Mouse (Mus musculus) hindbrain, embryonic 14.5 days (tissue): ENCODE data around the gene Abat. TPM values are rescaled to one million over a fixed set of nuclear protein-coding genes. Genes with fewer than 3 reads are reported as not detected.

Source experiments
- ATAC-seq: fragments of 200-750 bp; cut with Nextera tagmentation; 2 replicates; pipeline ENCODE4 v1.8.0; 2017; ENCODE audit warnings: moderate number of reproducible peaks, mild to moderate bottlenecking, moderate TSS enrichment, moderate library complexity; ENCODE audit not compliant: low FRiP score
- DNase-seq: peaks from one replicate; pipeline ENCODE4 v3.0.0-alpha.2; 2015; ENCODE audit warnings: low spot score
- H3K27ac ChIP-seq: fragments of 300-500 bp; sonication (generic); 2 replicates; pipeline ENCODE4 v1.5.1; 2014; ENCODE audit warnings: mild to moderate bottlenecking, moderate library complexity
- H3K27me3 ChIP-seq: fragments of 300-500 bp; sonication (generic); 2 replicates; pipeline ENCODE4 v1.6.1; 2014; ENCODE audit warnings: mild to moderate bottlenecking, low read length, mixed read lengths; ENCODE audit not compliant: control insufficient read depth, insufficient read depth
- H3K36me3 ChIP-seq: fragments of 300-500 bp; sonication (generic); replicated peaks from 2 replicates; pipeline ENCODE4 v1.6.1; 2014; ENCODE audit not compliant: control insufficient read depth, insufficient read depth
- H3K4me1 ChIP-seq: fragments of 300-500 bp; sonication (generic); replicated peaks from 2 replicates; pipeline ENCODE4 v1.6.1; 2014; ENCODE audit warnings: antibody characterized with exemption, low read length, mixed read lengths; ENCODE audit not compliant: control insufficient read depth, insufficient read depth
- H3K4me2 ChIP-seq: fragments of 300-500 bp; sonication (generic); replicated peaks from 2 replicates; pipeline ENCODE4 v1.6.1; 2014; ENCODE audit warnings: mild to moderate bottlenecking, moderate library complexity
- H3K4me3 ChIP-seq: fragments of 300-500 bp; sonication (generic); replicated peaks from 2 replicates; pipeline ENCODE4 v1.5.1; 2014; ENCODE audit warnings: mild to moderate bottlenecking, low read length
- H3K9ac ChIP-seq: fragments of 300-500 bp; sonication (generic); 2 replicates; pipeline ENCODE4 v1.6.1; 2014
- H3K9me3 ChIP-seq: fragments of 300-500 bp; sonication (generic); 2 replicates; pipeline ENCODE4 v1.6.1; 2016; ENCODE audit warnings: low read length; ENCODE audit not compliant: control insufficient read depth
- WGBS: fragments of 180-500 bp; shearing (Covaris S2); extraction: QIAGEN DNeasy Blood & Tissue Kit; methylation state at CpG from one replicate; pipeline ENCODE4 v1.1.7; 2014; 5-methylcytosine and 5-hydroxymethylcytosine counted together
- polyA plus RNA-seq: library from polyadenylated mRNA; unstranded; fragments of >200 nt; fragmentation: Nextera tagmentation; extraction: Ambion mirVana; gene quantifications from 2 replicates; pipeline ENCODE4 v1.2.1, GENCODE M21; 2014

Gene Abat
- polyA plus RNA-seq, 1 experiment from 2014 or later: 69.5 TPM

- Histone ChIP-seq H3K27ac (no peak overlapping the region), H3K4me2 (no peak overlapping the region), H3K36me3 (no peaks in the 10 kb centered on the region), H3K4me3 (no peak overlapping the region), H3K4me1 (peaks cover 6% of the 10 kb centered on the region), H3K27me3 (no peaks in the 10 kb centered on the region), H3K9me3 (peaks cover 5% of the 10 kb centered on the region), H3K9ac (no peak overlapping the region)
- DNase-seq (no peak), ATAC-seq (no peak)
- 90% methylated on average over 2 of the region's 2 CpGs for WGBS
Observed at GRCm38 (mm10) chr16:8564836-8565235, 51.6 kb downstream of the Abat start.

GRCm38 (mm10) chr16:8565539-8565938, 52.3 kb downstream of the Abat start:
- no peak for DNase-seq
- H3K27me3 ChIP-seq: no peaks in the 10 kb centered on the region
- no peaks in the 10 kb centered on the region for H3K36me3 ChIP-seq
- 0 out of 2 replicates have a peak overlapping the region, but pooled peaks have one; percentile 21 for H3K27ac ChIP-seq
- no peaks in the 10 kb centered on the region for H3K9me3 ChIP-seq
- no peak for ATAC-seq
- H3K9ac ChIP-seq: no peak overlapping the region
- no peak overlapping the region for H3K4me3 ChIP-seq
- WGBS: 85% methylated on average over 2 of the region's 2 CpGs
- H3K4me2 ChIP-seq: no peak overlapping the region
- H3K4me1 ChIP-seq: peaks cover 6% of the 10 kb centered on the region

GRCm38 (mm10) chr16:8566115-8566711, 53.0 kb downstream of the Abat start:
- no peak overlapping the region for H3K4me2 ChIP-seq
- no peak overlapping the region for H3K4me3 ChIP-seq
- WGBS: 8% methylated on average over 3 of the region's 3 CpGs
- no peaks in the 10 kb centered on the region for H3K36me3 ChIP-seq
- no peaks in the 10 kb centered on the region for H3K9me3 ChIP-seq
- H3K27ac ChIP-seq: peak overlapping the region; percentile 21
- ATAC-seq (peak; percentile 73), DNase-seq (peak; percentile 55)
- H3K27me3 ChIP-seq: no peaks in the 10 kb centered on the region
- no peak overlapping the region for H3K9ac ChIP-seq
- peaks cover 6% of the 10 kb centered on the region for H3K4me1 ChIP-seq

- 88% methylated on average over 7 of the region's 7 CpGs for WGBS
- Histone ChIP-seq H3K27me3 (no peaks in the 10 kb centered on the region), H3K9ac (no peak overlapping the region), H3K36me3 (peaks cover 6% of the 10 kb centered on the region; the same call in 1 of the 2 replicates), H3K9me3 (no peaks in the 10 kb centered on the region), H3K4me3 (no peak overlapping the region), H3K4me2 (no peak overlapping the region), H3K27ac (no peak overlapping the region), H3K4me1 (peaks cover 6% of the 10 kb centered on the region)
- ATAC-seq (no peak), DNase-seq (no peak)
Observed at GRCm38 (mm10) chr16:8568881-8569280, 55.7 kb downstream of the Abat start.

GRCm38 (mm10) chr16:8570336-8570735, 57.1 kb downstream of the Abat start:
- DNase-seq (no peak), ATAC-seq (no peak)
- peaks cover 10% of the 10 kb centered on the region; the same call in 1 of the 2 replicates for H3K36me3 ChIP-seq
- H3K9ac ChIP-seq: no peak overlapping the region
- 81% methylated on average over 12 of the region's 12 CpGs for WGBS
- no peaks in the 10 kb centered on the region for H3K27me3 ChIP-seq
- no peaks in the 10 kb centered on the region for H3K9me3 ChIP-seq
- H3K4me3 ChIP-seq: no peak overlapping the region
- no peak overlapping the region for H3K27ac ChIP-seq
- H3K4me2 ChIP-seq: no peak overlapping the region
- H3K4me1 ChIP-seq: peaks cover 6% of the 10 kb centered on the region

GRCm38 (mm10) chr16:8570901-8571615, 57.8 kb downstream of the Abat start:
- WGBS: 86% methylated on average over 11 of the region's 11 CpGs
- DNase-seq: no peak
- Histone ChIP-seq H3K36me3 (peaks cover 10% of the 10 kb centered on the region; the same call in 1 of the 2 replicates), H3K9ac (no peak overlapping the region), H3K4me3 (no peak overlapping the region), H3K27me3 (no peaks in the 10 kb centered on the region), H3K4me1 (peaks cover 2% of the 10 kb centered on the region), H3K27ac (no peak overlapping the region), H3K4me2 (no peak overlapping the region), H3K9me3 (no peaks in the 10 kb centered on the region)
- no peak for ATAC-seq

GRCm38 (mm10) chr16:8573041-8573440, 59.8 kb downstream of the Abat start:
- H3K4me1 ChIP-seq: no peaks in the 10 kb centered on the region
- H3K9me3 ChIP-seq: no peaks in the 10 kb centered on the region
- H3K27me3 ChIP-seq: no peaks in the 10 kb centered on the region
- WGBS: 76% methylated on average over 4 of the region's 4 CpGs
- H3K27ac ChIP-seq: no peak overlapping the region
- no peak overlapping the region for H3K4me3 ChIP-seq
- H3K9ac ChIP-seq: no peak overlapping the region
- peaks cover 13% of the 10 kb centered on the region; the same call in 1 of the 2 replicates for H3K36me3 ChIP-seq
- no peak for DNase-seq
- no peak overlapping the region for H3K4me2 ChIP-seq
- no peak for ATAC-seq

GRCm38 (mm10) chr16:8573751-8574150, 60.5 kb downstream of the Abat start:
- no peak for ATAC-seq
- no peak overlapping the region for H3K4me3 ChIP-seq
- no peak for DNase-seq
- no peak overlapping the region for H3K27ac ChIP-seq
- H3K4me1 ChIP-seq: no peaks in the 10 kb centered on the region
- H3K4me2 ChIP-seq: no peak overlapping the region
- H3K9ac ChIP-seq: no peak overlapping the region
- H3K27me3 ChIP-seq: no peaks in the 10 kb centered on the region
- WGBS: 27% methylated on average over 3 of the region's 3 CpGs
- no peaks in the 10 kb centered on the region for H3K9me3 ChIP-seq
- H3K36me3 ChIP-seq: peaks cover 18% of the 10 kb centered on the region

GRCm38 (mm10) chr16:8574316-8574715, 61.1 kb downstream of the Abat start:
- no peak for ATAC-seq
- Histone ChIP-seq H3K27me3 (no peaks in the 10 kb centered on the region), H3K4me3 (no peak overlapping the region), H3K9me3 (no peaks in the 10 kb centered on the region), H3K36me3 (peaks cover 18% of the 10 kb centered on the region), H3K4me2 (no peak overlapping the region), H3K9ac (no peak overlapping the region), H3K4me1 (no peaks in the 10 kb centered on the region), H3K27ac (no peak overlapping the region)
- WGBS: 93% methylated on average over 9 of the region's 11 CpGs
- no peak for DNase-seq
